Mouse (Mus musculus) left cerebral cortex, postnatal 36 days (tissue): ENCODE results near the gene Kars. TPM values are rescaled to one million over a fixed set of nuclear protein-coding genes. Genes with fewer than 3 reads are reported as not detected.

Experiments used
- DNase-seq, 2 experiments: peaks; one replicate each; pipeline ENCODE4 v3.0.0; 2021 to 2022; ENCODE audit warnings: low spot score in 2 of 2, mixed read lengths in 1 of 2
- intact Hi-C: fragments of 180-260 bp; cut with DNase I; formaldehyde crosslinking; loops from one replicate; pipeline ENCODE4 v1.15.1; 2025
- total RNA-seq, 2 experiments: library from RNA; stranded (reverse); gene quantifications; 2 replicates each; pipeline ENCODE4 v1.2.3; 2021

Gene Kars
- total RNA-seq, 2 experiments from 2014 or later = 68.6 to 73.2 TPM

DNA sequence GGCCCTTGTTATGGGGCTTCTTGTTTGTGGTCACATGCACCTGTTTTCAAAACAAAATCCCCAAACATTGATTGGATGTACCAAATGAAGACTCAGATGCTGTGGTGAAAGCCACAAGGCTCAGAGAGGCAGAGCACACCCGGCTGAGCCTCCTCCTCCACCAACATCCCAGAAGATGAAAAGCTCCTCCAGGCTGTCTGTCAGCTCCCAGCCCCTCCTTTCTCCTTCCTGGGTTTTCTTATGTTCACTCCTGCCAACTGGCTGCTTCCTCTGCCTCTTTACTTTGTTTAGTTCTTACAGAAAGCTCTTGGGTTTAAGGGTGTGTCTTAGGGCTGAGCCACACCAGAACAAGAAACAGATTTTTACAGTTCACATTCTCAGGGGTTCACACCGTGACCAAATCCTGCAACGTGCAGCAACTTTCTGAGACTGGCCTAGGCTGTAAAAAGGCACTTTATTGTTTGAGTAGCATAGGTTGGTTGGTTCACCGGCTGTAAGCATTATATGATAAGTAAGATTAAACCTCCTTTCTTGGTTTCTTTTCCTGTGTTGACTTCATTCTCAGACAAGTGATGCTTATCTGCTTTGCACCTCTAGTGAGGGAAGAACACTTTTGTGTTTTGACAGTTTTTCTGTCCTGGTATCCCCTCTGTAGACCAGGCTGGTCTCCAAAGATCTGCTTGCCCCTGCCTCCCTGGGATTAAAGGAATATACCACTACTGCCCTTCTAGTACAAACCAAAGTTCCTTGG is 56.1 kb downstream of the Kars start:
- intact Hi-C loops = no loop called here
- DNase-seq = no peak

DNA sequence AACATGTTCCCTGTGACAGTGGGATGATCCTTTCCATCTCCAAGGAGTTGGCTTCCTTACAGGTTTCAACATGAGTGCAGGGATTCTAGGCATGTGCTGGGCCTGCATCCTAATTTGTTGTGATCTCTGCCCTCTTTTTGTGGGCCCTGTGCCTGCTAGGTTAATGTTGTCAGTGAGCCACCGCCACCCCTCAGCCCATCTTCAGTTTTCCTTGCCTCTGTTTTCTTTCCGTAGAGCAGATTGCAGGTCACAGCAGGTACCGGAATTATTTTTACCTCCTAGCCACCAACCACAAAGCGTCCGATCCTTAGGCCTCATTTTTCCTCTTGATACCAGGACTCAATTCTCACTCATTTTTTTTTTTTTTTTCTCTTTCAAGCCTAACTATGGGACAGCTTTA is 59.2 kb downstream of the Kars start:
- intact Hi-C loops = no loop called here
- no peak for DNase-seq

DNA sequence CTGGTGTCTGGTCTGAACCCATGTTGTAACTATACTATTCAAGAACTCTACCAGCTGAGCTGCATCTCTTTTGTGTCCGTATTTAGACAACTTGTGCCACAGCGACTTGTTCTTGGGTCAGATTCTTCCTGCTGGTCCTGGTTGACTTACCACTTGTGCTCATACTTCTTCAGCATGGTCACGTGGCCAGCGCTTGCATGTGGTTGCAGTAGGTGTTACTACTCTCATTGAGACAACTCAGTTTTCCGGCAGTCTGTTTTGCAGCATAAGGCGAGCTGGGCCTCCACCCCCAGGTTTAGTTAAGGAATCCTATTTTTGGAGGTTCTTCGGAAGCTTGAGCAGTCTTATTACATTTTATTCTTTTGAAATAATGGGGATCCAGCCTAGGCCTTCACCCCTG is 59.8 kb downstream of the Kars start:
- intact Hi-C loops = no loop called here
- peak; percentile 65 to 69 for DNase-seq

DNA sequence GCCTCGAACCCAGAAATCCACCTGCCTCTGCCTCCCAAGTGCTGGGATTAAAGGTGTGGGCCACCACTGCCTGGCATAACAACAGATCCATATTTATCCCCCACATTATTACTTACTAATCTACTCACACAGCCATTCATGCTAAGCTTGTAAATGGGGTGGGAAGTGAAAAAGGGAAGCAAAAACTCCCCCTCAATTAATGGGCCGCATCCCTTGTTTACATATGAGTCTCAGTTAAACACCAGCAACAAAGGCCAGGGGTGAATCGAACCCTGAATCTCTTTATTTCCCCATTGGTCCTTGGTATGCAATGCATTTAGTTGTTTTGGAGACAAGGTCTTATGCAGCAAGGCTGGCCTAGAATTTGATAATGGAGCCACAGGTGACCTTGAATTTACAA is 60.3 kb downstream of the Kars start:
- no peak for DNase-seq
- intact Hi-C loops = no loop called here

DNA sequence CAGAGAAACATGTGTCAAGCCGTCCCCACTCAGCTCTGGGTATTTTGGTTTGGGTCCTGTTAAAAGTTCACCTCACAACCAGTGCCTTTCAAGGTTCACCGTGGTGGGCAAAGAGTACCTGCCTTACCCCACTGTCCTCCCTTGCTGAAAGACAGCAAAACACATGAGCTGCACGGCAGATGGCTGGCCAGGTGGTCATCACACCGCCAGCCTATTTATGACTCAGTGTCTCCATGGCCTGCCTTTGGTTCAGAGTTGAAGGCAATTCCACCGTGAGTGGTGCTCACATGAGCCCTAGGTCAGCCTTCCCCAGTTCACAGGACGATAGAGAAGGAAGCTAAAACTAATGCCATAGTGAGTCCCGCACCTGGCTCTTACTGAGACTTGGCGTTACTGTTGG is 63.2 kb downstream of the Kars start:
- intact Hi-C loops = no loop called here
- DNase-seq = no peak

DNA sequence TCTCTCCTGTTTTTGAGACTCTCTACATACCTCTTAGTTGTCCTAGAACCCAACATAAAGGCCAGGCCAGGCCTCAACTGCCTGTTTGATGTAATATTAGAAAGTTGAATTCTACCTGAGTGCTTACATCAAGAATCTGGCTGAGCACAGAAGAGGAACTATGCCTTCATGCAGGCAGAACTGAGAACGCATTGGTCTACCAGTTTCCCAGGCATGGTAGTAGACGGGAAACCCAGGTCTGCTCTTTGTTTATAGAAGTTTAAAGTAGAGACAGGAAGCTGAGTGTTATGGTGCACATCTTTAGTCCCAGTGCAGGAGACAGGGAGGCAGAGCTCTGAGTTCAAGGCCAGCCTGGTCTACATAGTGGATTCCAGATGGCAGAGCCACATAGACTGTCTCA is 64.0 kb downstream of the Kars start:
- no peak for DNase-seq
- intact Hi-C loops = no loop called here

DNA sequence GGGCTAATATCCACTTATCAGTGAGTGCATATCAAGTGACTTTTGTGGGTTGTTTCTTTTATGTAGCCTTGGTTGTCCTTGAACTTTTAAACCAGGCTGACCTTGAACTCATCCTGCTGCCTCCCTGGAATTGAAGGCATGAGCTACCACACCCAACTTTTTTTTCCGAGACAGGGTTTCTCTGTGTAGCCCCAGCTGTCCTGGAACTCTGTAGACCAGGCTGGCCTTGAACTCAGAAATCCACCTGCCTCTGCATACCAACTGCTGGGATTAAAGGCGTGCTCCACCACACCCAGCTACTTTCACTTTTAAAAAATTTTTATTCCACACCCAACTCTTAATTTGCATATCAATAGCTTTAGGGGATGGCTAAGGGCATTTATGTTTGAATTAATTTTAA is 67.6 kb downstream of the Kars start:
- intact Hi-C loops = no loop called here
- DNase-seq = no peak

Other genes with a start within 250 kb of the Kars start
- gene Cfdp1, start 157.0 kb downstream of the Kars start, total RNA-seq = 10 to 100 TPM; 76.9 to 78.2 TPM
- gene Tmem170, start 134.6 kb downstream of the Kars start, total RNA-seq = 1 to 10 TPM; 2.9 to 4.4 TPM
- under 1 TPM; 0.36 to 0.57 TPM for gene Chst5, start 100.9 kb downstream of the Kars start, total RNA-seq
- gene Tmem231, start 77.4 kb downstream of the Kars start, total RNA-seq = 10 to 100 TPM; 10.6 to 13.1 TPM
- gene Gabarapl2, start 70.6 kb downstream of the Kars start, total RNA-seq = 100 to 1,000 TPM; 201 to 216 TPM
- gene Adat1, start 19.0 kb downstream of the Kars start, total RNA-seq = 1 to 10 TPM; 4.0 to 8.0 TPM
- 10 to 100 TPM; 36.2 to 37.8 TPM for gene Terf2ip, start 75 bp upstream of the Kars start, total RNA-seq
- gene Gm6793, start 3.7 kb upstream of the Kars start, total RNA-seq = not detected